Mouse (Mus musculus) heart, adult 18-20 months (tissue): Measurements from ENCODE around the gene Ssc4d. TPM values are rescaled to one million over a fixed set of nuclear protein-coding genes. Genes with fewer than 3 reads are reported as not detected.

Source experiments
- total RNA-seq, 2 experiments: library from RNA; stranded (reverse); gene quantifications; 2 replicates each; pipeline ENCODE4 v1.2.3; 2021

Ssc4d gene
- total RNA-seq, 2 experiments from 2014 or later: 0.21 to 0.40 TPM

Other genes with a start within 250 kb of the Ssc4d start
- 10 to 100 TPM; 14.3 to 16.3 TPM for gene Tmem120a, start 230.1 kb downstream of the Ssc4d start, total RNA-seq
- gene Styxl1, start 196.1 kb downstream of the Ssc4d start, total RNA-seq: not detected
- 1,000 to 10,000 TPM; 1,865 to 1,976 TPM for gene Mdh2, start 196.1 kb downstream of the Ssc4d start, total RNA-seq
- not detected for gene Srrm3, start 167.6 kb downstream of the Ssc4d start, total RNA-seq
- gene Hspb1, start 86.6 kb downstream of the Ssc4d start, total RNA-seq: 100 to 1,000 TPM; 501 to 698 TPM
- gene Ywhag, start 39.9 kb downstream of the Ssc4d start, total RNA-seq: 100 to 1,000 TPM; 285 to 287 TPM
- gene Zp3, start 5.6 kb upstream of the Ssc4d start, total RNA-seq: not detected
- gene Dtx2, start 20.3 kb upstream of the Ssc4d start, total RNA-seq: 1 to 10 TPM; 6.5 to 8.1 TPM
- 10 to 100 TPM; 11.1 to 23.7 TPM for gene Upk3b, start 64.0 kb upstream of the Ssc4d start, total RNA-seq
- gene Upk3bl, start 80.0 kb upstream of the Ssc4d start, total RNA-seq: not detected
- 1 to 10 TPM; 4.8 to 5.4 TPM for gene Rasa4, start 109.4 kb upstream of the Ssc4d start, total RNA-seq
- 10 to 100 TPM; 63.7 to 78.8 TPM for gene Polr2j, start 142.1 kb upstream of the Ssc4d start, total RNA-seq
- 1 to 10 TPM; 5.5 to 5.7 TPM for gene Lrwd1, start 161.5 kb upstream of the Ssc4d start, total RNA-seq
- 1 to 10 TPM; 4.7 to 4.9 TPM for gene Alkbh4, start 161.6 kb upstream of the Ssc4d start, total RNA-seq
- gene Orai2, start 196.2 kb upstream of the Ssc4d start, total RNA-seq: 1 to 10 TPM; 1.2 to 2.4 TPM
- 10 to 100 TPM; 13.8 to 24.2 TPM for gene Prkrip1, start 224.4 kb upstream of the Ssc4d start, total RNA-seq